Mouse (Mus musculus) ES-E14 (cell line): Measurements from ENCODE around the gene Plcxd1. TPM values are rescaled to one million over a fixed set of nuclear protein-coding genes. Genes with fewer than 3 reads are reported as not detected.

Source experiments
- DNase-seq: peaks from one replicate; pipeline ENCODE4 v3.0.0-alpha.2; 2013; ENCODE audit warnings: low read depth, low spot score
- H3K27ac ChIP-seq: 2 replicates; pipeline ENCODE4 v1.5.1; 2012; ENCODE audit warnings: low read depth, mild to moderate bottlenecking, low read length, moderate library complexity, mixed read lengths; ENCODE audit not compliant: poor library complexity, insufficient read depth, severe bottlenecking
- H3K36me3 ChIP-seq: 2 replicates; pipeline ENCODE4 v1.6.1; 2012; ENCODE audit warnings: mild to moderate bottlenecking, low read length, moderate library complexity, mixed read lengths; ENCODE audit not compliant: control insufficient read depth, poor library complexity, insufficient read depth, severe bottlenecking
- H3K4me1 ChIP-seq, 2 experiments: fragments of 150-350 bp in 1 of 2; sonication (generic) in 1 of 2; 2 replicates each; pipeline ENCODE4 v1.6.1; 2012; ENCODE audit warnings: low read length in 2 of 2, mild to moderate bottlenecking in 1 of 2, mixed read lengths in 1 of 2; ENCODE audit not compliant: control insufficient read depth in 2 of 2, insufficient read depth in 2 of 2, poor library complexity in 1 of 2
- H3K4me3 ChIP-seq, 2 experiments: fragments of 150-350 bp in 1 of 2; sonication (generic) in 1 of 2; 2 replicates each; pipeline ENCODE4 v1.5.1; 2012; ENCODE audit warnings: low read length in 2 of 2, low read depth in 1 of 2, mild to moderate bottlenecking in 1 of 2, mixed read lengths in 1 of 2; ENCODE audit not compliant: insufficient read depth in 1 of 2, poor library complexity in 1 of 2, severe bottlenecking in 1 of 2
- H3K9ac ChIP-seq: 2 replicates; pipeline ENCODE4 v1.6.1; 2012; ENCODE audit warnings: low read depth, mild to moderate bottlenecking, low read length, mixed read lengths; ENCODE audit not compliant: poor library complexity, insufficient read depth, severe bottlenecking
- H3K9me3 ChIP-seq: fragments of 150-350 bp; sonication (generic); 2 replicates; pipeline ENCODE4 v1.6.1; 2012; ENCODE audit warnings: low read depth, mild to moderate bottlenecking, low read length; ENCODE audit not compliant: control insufficient read depth, insufficient read depth
- CHD2 ChIP-seq: IDR thresholded peaks from 2 replicates; pipeline ENCODE4 v1.6.1; 2014; ENCODE audit warnings: mild to moderate bottlenecking, low read depth, low read length, inconsistent platforms
- HCFC1 ChIP-seq: IDR thresholded peaks from 2 replicates; pipeline ENCODE4 v1.6.1; 2012; ENCODE audit warnings: low read length, inconsistent platforms, borderline replicate concordance; ENCODE audit not compliant: insufficient read depth
- MAFK ChIP-seq: IDR thresholded peaks from 2 replicates; pipeline ENCODE4 v1.6.1; 2014; ENCODE audit warnings: mild to moderate bottlenecking, low read depth, low read length, inconsistent platforms; ENCODE audit not compliant: insufficient read depth
- ZC3H11A ChIP-seq: IDR thresholded peaks from 2 replicates; pipeline ENCODE4 v1.6.1; 2012; ENCODE audit warnings: low read depth, mild to moderate bottlenecking, inconsistent platforms, low read length, borderline replicate concordance
- ZNF384 ChIP-seq: IDR thresholded peaks from 2 replicates; pipeline ENCODE4 v1.6.1; 2012; ENCODE audit warnings: low read depth, low read length, inconsistent platforms
- in situ Hi-C, 2 experiments: fragments of 600-800 bp; cut with MboI; formaldehyde crosslinking; loops; one replicate each; pipeline ENCODE4 v1.15.1; 2025; ENCODE audit warnings: low sequenced_read_pairs in 2 of 2, inconsistent platforms in 1 of 2; ENCODE audit not compliant: unreplicated experiment in 2 of 2
- total RNA-seq: library from RNA; depleted of rRNA; stranded (reverse); fragments of 300-350 nt; gene quantifications from 2 replicates; pipeline ENCODE4 v1.2.3, GENCODE M21; 2012

Gene Plcxd1
- total RNA-seq, 1 experiment = 18.3 TPM

DNA sequence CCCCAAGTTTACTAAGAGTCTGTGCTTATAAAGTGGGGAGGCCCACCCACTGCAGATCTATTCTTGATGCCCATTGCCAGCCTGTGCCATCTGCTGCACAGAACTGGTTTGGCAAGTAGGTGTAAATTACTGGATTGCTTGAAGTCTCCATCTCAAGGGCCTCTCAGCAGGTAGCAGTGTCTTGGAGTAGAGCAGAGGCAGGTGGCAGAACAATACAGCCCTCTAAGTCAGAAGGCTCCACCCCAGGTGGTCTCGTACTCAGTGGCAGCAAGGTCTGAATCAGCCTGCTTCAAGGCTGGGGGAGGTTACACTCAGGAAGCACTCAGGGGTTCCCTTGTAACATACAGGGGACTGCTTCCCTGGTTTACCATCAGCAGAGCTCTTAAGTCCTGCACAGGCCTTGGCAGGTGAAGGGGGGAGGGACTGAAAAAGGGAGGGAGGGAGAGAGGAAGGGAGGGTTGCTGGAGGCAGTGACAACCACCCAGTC is 735 bp upstream of the Plcxd1 start:
- Histone ChIP-seq H3K36me3 (peaks cover 19% of the 10 kb centered on the region), H3K4me1 (peaks cover 9 to 43% of the 10 kb centered on the region in 2 experiments), H3K27ac (peak overlapping the region; percentile 73; the same call in 1 of the 2 replicates), H3K9me3 (no peaks in the 10 kb centered on the region), H3K4me3 (no peak overlapping the region), H3K9ac (no peak overlapping the region)
- TF ChIP-seq CHD2 (peak; percentile 45; the same call in 1 of the 2 replicates), HCFC1 (no peak)
- DNase-seq = peak; percentile 70
- in situ Hi-C loops = no loop called here

DNA sequence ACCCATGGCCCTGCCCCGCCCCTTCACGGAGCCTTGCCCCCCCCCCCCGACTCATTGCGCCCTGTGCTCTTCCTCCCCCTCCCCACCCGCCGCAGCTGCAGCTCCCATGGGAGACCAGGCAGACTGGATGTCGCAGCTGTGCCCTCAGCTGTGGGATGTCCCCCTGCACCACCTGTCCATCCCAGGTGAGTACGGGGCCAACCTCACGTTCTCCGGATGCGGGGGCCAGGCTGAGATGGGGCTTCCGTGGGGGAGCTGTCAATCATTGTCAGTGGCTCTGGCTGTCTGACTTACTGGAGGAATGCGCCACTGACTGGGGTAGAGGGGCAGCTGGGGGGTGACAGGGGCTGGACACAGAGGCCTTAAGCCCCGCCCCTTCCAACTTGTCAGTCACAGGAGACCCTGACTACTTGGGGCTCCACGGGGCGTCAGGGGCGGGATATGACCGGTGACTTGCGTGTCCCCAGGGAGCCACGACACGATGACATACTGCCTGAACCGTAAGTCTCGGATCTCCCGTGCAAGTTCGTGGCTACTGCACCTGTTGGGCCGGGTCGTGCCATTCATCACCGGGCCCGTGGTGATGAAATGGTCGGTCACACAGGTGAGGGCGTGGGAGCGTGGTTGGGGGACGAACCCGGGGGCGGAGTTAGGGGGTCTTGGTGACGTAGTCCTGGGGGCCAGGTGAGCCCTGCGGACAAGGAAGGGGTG is 1.3 kb downstream of the Plcxd1 start:
- DNase-seq = no peak
- in situ Hi-C loops = no loop called here
- peaks cover 39% of the 10 kb centered on the region for H3K36me3 ChIP-seq
- peak overlapping the region; percentile 73 for H3K27ac ChIP-seq
- H3K4me3 ChIP-seq = peak overlapping the region; percentile 61 to 63
- H3K9me3 ChIP-seq = no peaks in the 10 kb centered on the region
- TF ChIP-seq ZNF384 = no peak
- TF ChIP-seq MAFK = no peak
- no peak for TF ChIP-seq CHD2
- TF ChIP-seq HCFC1 = no peak
- no peak for TF ChIP-seq ZC3H11A
- no peak overlapping the region; the same call in 1 of the 2 replicates for H3K9ac ChIP-seq
- peaks cover 9 to 57% of the 10 kb centered on the region in 2 experiments for H3K4me1 ChIP-seq

DNA sequence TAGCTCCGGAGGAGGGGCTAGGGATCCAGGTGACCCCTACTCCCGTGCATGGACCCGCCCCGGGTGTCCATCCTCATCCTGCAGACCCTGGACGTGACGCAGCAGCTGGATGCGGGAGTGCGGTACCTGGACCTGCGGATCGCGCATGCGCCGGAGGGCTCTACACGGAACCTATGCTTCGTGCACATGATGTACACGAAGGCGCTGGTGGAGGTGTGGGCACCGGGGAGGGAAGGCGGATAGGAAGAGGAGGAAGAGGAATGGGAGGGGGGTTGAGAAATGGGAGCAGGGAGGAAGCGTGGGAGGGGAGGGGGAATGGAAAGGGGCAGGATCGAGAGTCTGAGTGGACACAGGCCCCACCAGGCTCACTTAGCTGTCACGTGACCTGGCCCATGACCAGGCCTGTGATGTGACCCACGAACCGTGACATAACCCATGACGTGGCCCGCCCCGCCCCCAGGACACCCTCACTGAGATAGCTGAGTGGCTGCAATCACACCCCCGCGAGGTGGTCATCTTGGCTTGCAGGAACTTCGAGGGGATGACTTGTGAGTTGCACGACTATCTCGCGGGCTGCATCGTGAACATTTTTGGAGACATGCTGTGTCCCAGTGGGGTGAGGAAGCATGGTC is 2.1 kb downstream of the Plcxd1 start:
- peak overlapping the region; percentile 12; the same call in 1 of the 2 replicates for H3K9ac ChIP-seq
- H3K4me3 ChIP-seq = peak overlapping the region; percentile 61 to 63
- no peaks in the 10 kb centered on the region for H3K9me3 ChIP-seq
- H3K36me3 ChIP-seq = peaks cover 47% of the 10 kb centered on the region
- no peak for TF ChIP-seq ZC3H11A
- TF ChIP-seq MAFK = no peak
- TF ChIP-seq ZNF384 = no peak
- no peak for TF ChIP-seq HCFC1
- TF ChIP-seq CHD2 = no peak
- in situ Hi-C loops = no loop called here
- DNase-seq = no peak
- peaks cover 9 to 64% of the 10 kb centered on the region in 2 experiments for H3K4me1 ChIP-seq
- H3K27ac ChIP-seq = no peak overlapping the region

DNA sequence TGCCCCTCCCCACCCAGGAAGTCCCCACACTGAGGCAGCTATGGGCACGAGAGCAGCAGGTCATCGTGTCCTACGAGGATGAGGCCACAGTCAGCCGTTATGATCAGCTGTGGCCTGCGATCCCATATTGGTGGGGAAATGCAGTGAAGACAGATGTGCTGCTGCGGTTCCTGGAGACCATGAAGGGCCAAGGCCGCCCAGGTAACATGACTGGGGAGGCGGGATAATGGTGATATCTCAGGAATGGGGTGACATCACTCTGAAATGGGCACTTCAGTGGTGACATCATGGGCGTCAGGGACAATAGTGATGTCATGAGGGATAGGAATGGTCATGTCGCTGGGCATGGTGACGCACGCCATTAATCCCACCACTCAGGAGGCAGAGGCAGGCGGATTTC is 2.7 kb downstream of the Plcxd1 start:
- TF ChIP-seq CHD2 (no peak), ZNF384 (no peak), MAFK (no peak), HCFC1 (no peak), ZC3H11A (no peak)
- no peak for DNase-seq
- Histone ChIP-seq H3K9me3 (no peaks in the 10 kb centered on the region), H3K9ac (no peak overlapping the region), H3K27ac (no peak overlapping the region), H3K4me3 (no peak overlapping the region), H3K36me3 (peaks cover 48% of the 10 kb centered on the region), H3K4me1 (peaks cover 7 to 63% of the 10 kb centered on the region in 2 experiments)
- in situ Hi-C loops = no loop called here
